Mouse (Mus musculus) frontal cortex, adult (tissue): ENCODE data around the gene Serpinb8.

ENCODE experiments used
- ATAC-seq: cut with Nextera tagmentation; 2 replicates; pipeline ENCODE4 v1.9.2; 2017; ENCODE audit warnings: mild to moderate bottlenecking, moderate library complexity, mixed read lengths; ENCODE audit not compliant: low TSS enrichment

Gene Serpinb8

DNA sequence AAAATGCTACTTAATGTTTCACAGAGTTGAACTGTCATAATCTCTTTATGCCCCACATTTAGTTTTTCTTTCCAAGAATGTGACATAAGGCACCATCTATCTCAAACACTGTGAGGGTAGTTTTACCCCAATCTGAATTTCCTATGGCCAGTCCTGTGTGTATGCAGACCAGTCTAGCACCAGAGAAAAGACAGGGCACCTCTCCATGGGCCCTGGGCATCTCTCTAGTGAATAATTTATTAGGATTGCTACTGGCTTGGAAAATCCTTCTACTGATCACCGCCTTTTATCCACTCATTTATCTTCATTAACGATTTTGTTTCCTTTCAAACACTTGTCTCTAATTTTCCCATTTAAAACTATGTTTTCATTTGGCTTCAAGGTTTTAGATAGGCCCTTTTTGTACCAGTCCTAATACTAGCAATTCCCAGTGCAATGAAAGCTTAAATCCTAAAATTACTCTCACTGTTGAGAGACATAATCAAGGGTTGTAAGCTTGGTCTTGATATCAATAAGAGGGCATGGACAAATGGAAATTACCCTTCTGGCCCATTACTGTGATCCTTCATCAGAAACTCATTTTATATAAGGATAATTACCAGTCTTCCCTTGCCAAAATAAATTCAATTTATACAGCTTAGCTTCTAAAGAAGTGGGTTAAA, 52.8 kb downstream of the Serpinb8 start:
- ATAC-seq, result no peak

DNA sequence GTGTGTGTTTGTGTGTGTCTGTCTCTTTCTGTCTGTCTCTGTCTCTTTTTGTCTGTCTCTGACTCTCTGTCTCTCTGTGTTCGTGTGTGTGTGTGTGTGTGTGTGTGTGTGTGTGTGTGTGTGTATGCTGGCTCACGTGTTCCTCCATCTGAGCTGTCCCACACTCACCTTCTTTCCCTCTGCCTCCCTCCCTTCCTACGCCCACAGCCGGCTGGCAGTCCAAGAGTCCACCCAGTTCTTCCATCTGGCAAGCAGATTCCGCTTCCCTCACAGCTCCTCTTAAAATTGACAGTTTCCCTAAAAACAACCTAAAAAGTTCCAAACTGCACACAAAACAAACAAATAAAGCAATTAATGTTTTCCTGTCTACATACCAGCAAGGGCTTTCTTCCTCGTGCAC, 55.3 kb downstream of the Serpinb8 start:
- ATAC-seq, result peak; percentile 95

DNA sequence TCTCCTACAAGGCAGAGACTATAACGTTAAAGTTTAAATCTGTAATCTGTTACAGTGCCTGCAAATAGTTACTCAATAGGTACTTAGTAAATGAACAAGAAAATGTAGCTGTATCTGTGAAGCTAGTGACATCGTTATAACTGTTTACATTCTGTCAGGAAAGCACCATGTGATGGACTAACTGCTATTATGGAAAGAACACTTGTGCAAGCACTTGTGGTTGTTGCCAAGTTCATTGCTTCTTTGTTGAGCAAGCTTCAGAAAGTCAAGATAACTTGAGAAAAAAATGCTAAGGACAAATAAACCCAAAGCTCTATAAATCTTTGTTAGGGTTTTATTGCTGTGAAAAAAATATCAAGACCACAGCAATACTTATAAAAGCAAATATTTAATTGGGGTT, 67.9 kb downstream of the Serpinb8 start:
- no peak for ATAC-seq
